Mouse (Mus musculus) brain, embryonic 14.5 days (tissue): ENCODE data around the gene Nccrp1.

Experiments
- CTCF ChIP-seq: fragments of 200-500 bp; IDR thresholded peaks from 2 replicates; pipeline ENCODE4 v1.5.1; 2012; ENCODE audit warnings: inconsistent platforms, mild to moderate bottlenecking, moderate library complexity, borderline replicate concordance; ENCODE audit not compliant: insufficient read depth, insufficient read length; ENCODE audit errors: extremely low read depth
- POLR2A ChIP-seq: fragments of 200-500 bp; IDR thresholded peaks from 2 replicates; pipeline ENCODE4 v1.6.1; 2012; ENCODE audit warnings: mild to moderate bottlenecking, inconsistent platforms, borderline replicate concordance; ENCODE audit not compliant: poor library complexity, insufficient read depth, insufficient read length, severe bottlenecking; ENCODE audit errors: extremely low read depth

GRCm38 (mm10) chr7:28582841-28583240 lies 35.8 kb upstream of the Nccrp1 start:
- TF ChIP-seq CTCF (no peak), POLR2A (no peak)
